Mouse (Mus musculus): Measurements from ENCODE around the gene Washc2.
"Not testable (repeated sequence)": the region's sequence is repeated elsewhere in the genome, so short reads cannot be mapped to it uniquely, and the experiment has no call there.

The Washc2 gene

DNA sequence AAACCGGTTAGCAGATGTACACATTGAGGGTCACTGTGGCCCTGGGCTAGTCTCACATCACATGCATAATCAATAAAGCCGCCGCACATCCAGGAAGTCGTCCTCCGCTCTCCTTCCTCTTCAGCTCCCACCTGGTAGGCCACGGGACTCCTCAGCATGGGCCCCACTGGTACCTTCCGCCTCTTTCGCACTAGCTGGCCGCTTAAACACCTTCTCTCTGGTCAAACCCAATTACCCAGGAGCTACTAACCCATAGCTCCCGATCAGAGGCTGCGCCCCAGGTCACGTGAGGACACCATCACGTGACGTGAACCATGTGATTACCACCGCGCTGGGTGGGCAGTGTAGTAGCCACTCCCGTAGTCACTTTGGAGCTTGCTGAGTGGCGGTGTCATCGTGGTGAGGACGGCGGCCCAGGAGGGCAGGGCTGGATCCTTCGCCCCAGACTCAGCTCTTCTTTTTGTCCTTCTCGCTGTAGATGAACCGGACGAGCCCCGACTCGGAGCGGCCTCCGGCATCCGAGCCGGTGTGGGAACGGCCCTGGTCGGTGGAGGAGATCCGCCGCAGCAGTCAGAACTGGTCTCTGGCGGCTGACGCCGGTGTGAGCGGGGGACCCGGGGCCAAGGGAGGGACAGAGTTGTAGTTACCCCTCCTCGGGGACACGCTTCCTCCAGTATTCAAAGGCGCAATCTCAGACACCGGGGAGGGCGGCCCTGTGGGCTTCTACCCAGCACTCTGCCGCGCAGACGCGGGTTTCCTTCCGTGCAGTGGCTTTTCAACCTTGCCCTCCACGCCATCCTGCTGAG, at the start of gene Washc2:
Gene Washc2, plus strand, starts transcription at position 310 of the 806 bp plus-strand sequence.
- DNase-seq (ENCODE audit: low read depth, low spot score), result peak; percentile 98

DNA sequence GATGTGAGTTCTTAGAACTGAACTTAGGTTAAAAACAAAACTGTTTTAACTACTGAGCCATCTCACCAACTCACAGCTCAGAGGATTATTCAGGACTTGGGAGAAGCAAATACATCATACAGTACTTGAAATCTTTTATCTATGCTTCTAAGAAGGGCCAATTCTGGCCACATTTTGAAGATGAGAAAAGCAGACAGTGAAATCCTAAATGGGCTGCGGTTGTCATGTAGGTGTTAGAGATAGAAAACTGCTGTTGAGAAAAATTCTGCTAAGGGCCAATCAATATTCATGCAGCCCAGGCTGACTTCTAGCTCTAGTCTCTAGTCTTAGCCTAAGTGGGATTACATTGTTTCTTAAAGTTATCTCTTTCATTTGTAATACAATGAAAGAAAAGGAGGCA, 41.5 kb upstream of the Washc2 start:
- DNase-seq (ENCODE audit: low read depth, low spot score), result no peak

DNA sequence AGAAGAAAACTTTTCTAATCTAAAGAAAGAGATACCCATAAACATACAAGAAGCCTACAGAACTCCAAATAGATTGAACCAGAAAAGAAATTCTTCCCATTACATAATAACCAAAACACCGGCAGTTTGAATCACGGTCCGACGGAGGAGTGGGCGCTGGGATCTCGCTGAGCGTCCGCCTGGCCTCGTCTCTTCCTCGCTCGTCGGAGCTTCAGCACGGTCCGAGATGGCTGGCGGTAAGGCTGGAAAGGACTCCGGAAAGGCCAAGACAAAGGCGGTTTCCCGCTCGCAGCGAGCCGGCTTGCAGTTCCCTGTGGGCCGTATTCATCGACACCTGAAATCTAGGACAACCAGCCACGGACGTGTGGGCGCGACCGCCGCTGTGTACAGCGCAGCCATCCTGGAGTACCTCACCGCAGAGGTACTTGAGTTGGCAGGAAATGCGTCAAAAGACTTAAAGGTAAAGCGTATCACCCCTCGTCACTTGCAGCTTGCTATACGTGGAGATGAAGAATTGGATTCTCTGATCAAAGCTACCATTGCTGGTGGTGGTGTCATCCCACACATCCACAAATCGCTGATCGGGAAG, 34.2 kb upstream of the Washc2 start:
- DNase-seq (ENCODE audit: low read depth, low spot score), result not testable (repeated sequence)

DNA sequence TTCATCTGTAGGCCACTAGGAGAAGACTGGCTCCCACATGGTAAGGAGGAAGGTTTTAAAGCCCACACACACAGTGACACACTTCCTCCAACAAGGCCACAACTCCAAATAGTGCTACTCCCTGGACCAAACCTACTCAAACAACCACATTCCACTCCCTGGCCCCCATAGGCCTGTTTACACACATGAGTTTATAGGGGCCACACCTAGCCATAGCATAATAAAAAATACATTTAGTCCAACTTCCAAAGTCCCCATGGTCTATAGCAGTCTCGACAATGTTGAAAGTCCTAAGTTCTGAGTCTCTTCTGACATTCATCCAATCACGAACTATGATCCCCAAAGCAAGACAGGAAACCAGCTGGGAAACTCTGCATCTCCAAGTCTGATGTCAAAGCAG, 29.5 kb upstream of the Washc2 start:
- DNase-seq (ENCODE audit: low read depth, low spot score), result no peak

DNA sequence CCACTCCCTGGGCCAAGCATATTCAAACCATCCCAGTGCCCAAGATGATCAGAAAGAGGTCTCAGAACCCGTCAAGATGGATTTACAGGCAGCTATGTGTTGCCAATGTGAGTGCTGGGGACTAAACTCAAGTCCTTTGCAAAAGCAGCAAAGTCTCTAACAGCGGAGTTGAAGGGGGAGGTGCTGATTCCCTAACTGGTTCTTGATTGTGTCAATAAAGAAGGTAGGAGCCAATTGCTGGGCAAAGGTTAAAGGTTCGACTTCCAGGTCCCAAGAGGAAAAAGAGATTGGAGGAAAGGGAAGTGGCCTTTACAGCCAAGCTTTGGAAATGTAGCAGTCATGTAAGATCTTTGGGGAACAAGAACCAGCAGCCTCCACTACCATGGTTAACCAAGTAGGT, 27.1 kb upstream of the Washc2 start:
- no peak for DNase-seq (ENCODE audit: low read depth, low spot score)

DNA sequence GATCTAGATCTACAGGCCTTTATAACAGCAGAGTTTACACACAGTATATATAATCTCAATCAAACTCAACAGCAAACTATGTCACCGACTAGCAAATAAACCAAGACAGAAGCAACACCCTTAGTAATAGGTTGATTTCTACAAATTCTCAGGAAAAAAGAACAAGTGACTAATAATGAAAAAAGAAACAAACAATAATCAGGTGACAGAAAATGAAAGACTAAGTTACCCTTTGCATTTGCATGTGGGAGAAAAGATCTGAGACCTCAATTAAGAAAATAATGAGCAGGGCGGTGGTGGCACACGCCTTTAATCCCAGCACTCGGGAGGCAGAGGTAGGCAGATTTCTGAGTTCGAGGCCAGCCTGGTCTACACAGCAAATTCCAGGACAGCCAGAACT, 24.3 kb upstream of the Washc2 start:
- DNase-seq (ENCODE audit: low read depth, low spot score), result no peak

DNA sequence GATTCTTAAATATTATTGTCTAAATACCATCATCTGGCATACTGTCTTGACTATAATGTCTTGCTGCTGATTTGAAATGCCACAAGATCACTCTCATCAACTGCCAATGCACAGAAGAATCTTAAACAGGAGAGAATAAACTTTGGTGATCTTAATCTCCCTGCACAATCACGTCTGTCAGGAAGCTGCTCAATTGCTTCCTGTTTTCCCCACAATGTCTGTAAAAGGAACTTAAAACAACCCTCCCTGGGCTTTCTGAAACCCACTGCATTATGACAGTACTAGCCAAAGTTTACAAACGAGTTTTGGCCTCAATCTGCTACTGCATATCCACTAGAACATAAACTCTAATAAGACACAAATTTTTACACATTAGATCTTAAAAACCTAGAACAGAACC, 21.4 kb upstream of the Washc2 start:
- DNase-seq (ENCODE audit: low read depth, low spot score), result no peak

DNA sequence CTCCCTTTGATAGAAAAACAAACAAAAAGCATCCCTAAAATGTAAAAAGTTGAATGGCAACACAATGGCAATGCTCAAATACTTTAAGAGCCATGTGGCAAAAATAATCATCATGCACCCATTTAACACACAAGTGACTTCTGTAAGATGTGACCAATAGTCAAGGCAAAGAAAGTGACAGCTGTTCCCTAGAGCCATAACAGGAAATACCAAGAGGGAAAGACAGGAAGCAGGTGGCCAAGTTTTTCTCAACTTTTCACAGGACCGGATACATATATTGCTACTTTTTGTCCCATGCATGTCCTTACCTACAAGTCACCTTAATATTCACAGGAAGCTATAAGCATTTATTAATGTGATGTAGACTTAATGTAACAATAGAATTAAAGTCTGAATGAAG, 18.4 kb upstream of the Washc2 start:
- peak; percentile 4 for DNase-seq (ENCODE audit: low read depth, low spot score)

DNA sequence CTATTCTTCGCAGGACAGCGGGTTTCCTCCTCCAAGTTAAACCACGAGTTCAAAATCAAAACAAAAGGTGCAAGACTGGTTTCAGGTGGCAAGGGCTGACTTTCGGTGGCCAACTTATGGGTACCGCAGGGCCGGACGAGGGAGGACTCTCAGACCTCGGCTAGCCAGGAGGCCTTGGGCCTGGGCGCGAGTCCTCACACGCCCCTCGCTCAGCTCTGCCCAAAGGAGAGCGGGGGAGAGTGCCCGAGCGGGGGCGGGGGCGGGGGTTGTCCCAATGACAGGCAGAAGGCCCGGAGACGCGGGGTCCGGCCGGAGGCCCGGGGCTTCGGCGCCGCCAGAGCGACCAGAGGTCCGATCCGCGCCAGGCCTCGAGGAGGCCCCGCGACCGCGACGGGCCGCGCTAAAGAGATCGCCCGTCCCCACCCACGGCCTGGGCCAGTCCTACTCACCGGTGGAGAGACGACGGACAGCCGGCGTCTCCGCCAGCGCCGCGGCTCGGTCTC, 15.0 kb upstream of the Washc2 start:
- DNase-seq (ENCODE audit: low read depth, low spot score), result peak; percentile 25

DNA sequence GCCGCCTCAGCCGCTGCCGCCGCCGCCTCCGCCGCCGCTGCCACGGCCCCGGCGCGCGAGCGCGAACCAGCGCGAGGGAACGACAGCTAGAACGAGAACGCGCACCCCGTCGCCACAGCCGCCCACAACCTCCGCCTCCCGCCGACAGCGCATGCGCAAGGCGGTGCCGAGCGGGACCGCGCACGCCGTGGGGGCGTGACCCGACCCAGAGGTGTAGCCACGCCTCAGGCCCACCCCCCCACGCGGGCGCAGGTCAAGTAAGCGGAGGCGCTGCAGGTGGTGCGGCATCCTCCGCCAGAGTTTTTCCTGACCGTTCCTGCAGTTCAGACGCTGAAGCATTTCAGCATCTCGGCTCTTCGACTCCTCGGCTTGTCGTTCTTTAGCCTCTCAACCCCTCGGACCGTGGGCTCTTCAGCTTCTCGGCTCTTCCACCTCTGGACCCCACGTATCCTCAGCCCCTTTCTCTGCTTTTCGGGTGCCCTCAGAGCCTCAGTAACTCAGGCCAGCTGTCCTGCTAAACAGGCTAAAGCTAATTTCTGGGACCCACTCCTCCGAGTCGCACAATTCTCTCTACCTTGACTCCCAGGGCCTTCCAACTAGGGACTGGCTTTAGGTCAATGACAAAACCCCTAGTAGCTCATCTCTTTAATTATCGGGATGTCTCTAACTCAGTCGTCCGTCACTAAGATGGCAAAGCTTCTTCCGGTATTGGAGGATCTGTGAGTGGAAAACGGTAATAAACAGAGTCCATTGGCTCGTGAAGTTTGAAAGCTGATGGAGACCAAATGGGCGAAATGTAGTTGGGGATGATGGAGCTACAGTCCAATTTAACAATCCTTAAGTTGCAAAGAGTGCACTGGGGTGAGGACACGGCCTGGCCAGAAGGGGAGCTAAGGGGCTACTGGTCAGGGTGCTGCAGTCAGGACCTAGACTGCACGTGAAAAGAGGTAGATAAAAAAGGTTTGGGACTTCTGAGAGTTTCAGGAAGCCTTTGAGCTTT, 14.1 kb upstream of the Washc2 start, which contains the start of gene Tmcc1:
Gene Tmcc1, minus strand, starts transcription at position 93 of the 1,000 bp plus-strand sequence.
- peak; percentile 97 for DNase-seq (ENCODE audit: low read depth, low spot score)

DNA sequence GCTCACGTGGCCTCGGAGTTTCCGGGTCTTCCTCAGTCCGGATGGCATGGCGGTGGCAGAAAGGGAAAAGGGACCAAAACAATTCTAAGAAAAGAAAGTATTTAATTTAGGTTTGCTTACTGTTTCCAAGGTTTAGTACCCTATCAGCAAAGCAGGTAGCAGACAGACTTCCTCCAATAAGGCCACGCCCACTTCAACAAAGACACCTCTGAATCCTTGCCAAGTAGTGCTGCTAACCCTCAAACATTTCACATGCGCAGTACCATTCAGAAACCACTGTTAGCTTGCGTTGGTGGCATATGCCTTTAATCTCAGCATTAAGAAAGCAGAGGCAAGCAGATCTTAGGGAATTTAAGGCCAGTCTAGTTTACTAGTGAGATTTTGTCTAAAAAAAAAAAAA, 12.0 kb upstream of the Washc2 start:
- no peak for DNase-seq (ENCODE audit: low read depth, low spot score)

DNA sequence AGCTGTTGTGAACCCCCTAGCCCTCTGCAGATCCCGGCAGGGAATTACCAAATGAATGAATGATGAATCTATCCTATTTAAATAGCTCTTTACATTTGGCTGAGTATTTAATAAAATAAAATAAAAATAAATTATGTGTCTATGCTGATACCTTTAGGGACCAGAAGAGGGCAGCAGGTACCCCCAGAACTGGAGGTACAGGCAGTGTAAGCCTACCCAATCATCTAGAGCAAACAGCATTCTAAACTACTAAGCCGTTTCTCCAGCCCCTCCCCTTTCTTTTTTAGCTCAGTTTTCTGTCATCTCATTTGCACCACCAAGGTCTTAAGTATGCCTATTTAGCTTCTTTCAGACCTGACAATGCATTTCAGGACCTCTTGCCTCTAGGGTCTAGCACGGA, 9.7 kb upstream of the Washc2 start:
- DNase-seq (ENCODE audit: low read depth, low spot score), result peak; percentile 26

DNA sequence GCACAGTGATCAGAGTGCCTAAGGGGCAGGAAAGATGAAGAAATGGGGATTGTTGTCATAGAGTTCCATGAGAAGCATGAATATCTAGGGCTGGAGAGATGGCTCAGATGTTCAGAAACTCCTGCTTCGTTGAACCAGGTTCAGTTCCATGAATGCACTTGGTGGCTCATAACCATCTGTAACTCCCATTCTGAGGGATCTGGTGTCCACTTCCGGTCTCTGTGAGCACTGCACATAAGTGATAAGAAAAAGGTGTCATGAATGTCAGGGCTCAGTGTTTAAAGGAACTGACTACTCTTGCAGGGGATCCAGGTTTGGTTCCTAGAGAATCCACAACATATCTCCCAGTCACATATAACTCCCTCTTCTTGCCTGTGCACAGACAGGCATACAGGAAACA, 8.2 kb upstream of the Washc2 start:
- no peak for DNase-seq (ENCODE audit: low read depth, low spot score)

DNA sequence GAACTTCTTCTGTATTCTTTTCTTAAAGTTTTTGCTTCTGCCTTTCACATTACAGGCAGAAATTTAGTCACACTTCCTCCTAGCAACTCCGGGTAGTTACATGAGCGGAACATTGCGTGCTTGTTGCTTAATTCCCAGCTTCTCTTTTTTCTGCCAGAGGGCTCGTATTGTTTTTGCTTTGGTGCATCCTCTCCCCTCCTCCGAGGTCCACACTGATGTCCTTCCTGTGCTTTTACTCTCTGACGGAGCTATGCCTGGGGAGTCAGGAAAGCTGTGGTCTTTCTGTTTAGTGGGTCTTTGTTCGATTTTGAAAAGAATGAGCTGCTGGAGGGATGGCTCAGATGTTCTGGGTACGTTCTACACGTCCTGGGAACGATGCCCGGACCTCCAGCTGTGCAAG, 19.9 kb downstream of the Washc2 start:
- no peak for DNase-seq (ENCODE audit: low read depth, low spot score)

DNA sequence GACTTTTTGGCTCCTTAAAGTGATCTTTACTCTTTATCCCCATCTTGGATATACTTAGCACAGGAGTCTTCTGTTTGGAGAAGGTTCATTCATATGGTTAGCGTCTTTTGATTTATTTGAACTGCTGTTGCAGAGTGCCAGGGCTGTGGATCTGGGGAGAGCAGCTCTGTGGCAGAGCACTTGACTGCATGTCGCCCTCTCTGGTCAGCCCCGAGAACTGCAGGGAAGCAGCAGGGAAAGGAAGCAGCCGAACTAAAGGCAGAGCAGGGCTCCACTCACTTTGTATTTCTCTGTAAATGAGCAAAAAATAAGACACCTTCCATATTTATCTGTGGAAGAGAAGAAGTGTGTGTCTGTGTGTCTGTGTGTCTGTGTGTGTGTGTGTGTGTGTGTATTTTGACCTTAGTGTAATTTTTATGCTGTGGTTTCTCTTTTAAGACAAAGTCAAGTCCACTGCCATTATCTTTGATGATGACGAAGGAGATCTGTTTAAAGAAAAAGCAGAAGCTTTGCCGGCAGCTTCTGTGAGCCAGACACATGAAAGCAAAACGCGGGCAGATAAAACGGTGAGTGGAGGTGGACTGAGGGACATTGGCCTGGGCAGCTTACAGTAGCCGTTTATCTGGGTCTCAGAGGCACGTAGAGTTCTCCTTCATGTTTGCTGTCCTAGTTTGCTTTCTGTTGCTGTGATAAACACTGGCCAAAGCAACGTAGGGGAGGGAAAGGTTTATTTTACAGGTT, 21.1 kb downstream of the Washc2 start:
- peak; percentile 46 for DNase-seq (ENCODE audit: low read depth, low spot score)

DNA sequence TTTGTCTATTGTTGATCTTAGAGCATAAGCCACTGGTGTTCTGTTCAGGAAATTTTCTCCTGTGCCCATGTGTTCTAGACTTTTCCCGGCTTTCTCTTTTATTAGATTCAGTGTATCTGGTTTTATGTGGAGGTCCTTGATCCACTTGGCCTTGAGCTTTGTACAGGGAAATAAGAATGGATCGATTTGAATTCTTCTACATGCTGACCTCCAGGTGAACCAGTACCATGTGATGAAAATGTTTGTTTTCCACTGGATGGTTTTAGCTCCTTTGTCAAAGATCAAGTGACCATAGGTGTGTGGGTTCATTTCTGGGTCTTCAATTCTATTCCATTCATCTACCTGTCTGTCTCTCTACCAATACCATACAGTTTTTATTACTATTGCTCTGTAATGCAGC, 27.0 kb downstream of the Washc2 start:
- not testable (repeated sequence) for DNase-seq (ENCODE audit: low read depth, low spot score)

DNA sequence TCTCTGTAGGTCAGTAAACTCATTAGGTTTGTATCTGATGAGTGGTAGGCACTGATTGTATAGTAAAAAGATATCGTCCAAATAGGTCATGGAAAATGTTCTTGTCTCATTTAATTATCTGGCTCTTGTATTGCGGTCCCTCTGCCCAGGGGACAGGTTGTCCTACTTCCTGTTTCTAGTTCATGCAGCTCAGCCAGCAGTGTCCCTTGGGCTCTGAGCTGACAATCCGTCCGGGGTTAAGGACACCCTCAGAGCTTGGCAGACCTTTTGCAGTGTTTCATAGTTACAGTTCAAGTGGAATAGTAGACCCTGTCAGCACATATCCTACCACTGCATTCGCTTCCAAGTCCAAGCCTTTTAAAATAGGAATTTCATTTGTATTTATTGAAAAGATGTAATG, 27.5 kb downstream of the Washc2 start:
- no peak for DNase-seq (ENCODE audit: low read depth, low spot score)

DNA sequence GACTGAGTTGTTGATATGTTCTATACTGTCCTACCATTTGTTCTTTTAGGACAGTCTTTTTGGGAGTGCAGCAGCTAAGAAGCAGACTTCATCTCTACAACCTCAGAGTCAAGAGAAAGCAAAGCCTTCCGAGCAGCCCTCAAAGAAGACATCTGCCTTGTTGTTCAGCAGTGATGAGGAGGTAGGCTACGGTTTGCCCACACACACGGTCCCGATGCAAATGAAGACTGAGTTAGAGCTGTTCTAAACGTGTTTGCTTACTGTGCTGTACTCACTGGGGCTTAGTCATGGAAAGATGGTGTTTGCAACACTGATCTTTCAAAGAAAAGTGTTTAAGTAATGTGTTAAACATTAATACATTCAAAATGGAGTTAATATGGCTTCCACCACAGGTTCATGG, 30.2 kb downstream of the Washc2 start:
- DNase-seq (ENCODE audit: low read depth, low spot score), result no peak

DNA sequence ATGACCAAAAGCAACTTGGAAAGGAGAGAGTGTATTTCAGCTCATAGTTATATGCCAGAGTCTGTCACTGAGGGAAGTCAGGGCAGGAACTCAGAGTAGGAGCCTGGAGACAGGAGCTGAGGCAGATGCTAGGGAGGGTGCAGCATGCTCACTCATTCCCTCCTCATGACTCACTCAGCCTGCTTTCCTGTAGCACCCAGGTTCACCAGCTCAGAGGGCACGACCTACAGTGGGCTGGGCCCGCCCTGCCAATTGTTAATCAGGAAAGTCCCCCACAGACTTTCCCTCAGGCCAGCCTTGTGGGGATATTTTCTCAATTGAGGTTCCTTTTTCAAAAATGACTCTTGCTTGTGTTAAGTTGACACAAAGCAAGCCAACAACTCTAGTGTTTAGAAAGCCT, 32.5 kb downstream of the Washc2 start:
- DNase-seq (ENCODE audit: low read depth, low spot score), result no peak

DNA sequence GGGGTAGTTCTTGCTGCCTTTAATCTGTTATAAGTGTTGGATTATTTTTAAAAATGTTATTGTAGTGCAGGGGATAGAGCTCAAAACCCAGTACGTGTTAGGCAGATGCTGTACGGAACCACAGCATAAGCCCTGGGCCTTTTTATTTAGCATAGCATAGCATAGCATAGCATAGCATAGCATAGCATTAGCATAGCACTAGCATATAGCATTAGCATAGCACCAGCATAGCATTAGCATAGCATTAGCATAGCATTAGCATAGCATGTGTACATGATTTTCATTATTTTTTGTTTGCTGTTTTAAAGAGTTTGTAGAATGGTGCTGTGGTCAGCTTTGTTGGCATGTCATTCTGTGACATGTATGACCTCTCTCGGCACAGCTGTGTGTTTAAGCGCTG, 51.8 kb downstream of the Washc2 start:
- DNase-seq (ENCODE audit: low read depth, low spot score), result no peak

DNA sequence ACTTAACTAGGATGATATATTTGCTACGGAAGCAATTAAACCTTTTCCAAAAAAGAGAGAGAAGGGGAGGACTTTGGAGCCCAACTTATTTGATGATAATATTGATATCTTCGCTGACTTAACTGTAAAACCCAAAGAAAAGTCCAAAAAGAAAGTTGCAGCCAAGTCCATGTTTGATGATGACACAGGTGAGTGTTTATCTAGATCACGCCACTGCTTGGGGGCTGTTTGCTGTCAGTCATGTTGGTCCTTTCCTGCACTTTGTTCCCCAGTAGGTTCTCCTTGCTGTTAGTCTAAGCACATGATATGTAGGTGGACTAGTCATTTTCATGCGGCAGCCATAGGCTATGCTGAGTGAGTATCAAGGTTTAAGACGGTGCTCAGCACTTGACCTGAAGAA, 52.6 kb downstream of the Washc2 start:
- no peak for DNase-seq (ENCODE audit: low read depth, low spot score)

All from forelimb bud, embryonic 11.5 days (tissue).